Mouse (Mus musculus) heart, postnatal 0 days (tissue): ENCODE data around the gene Stx4a. TPM values are rescaled to one million over a fixed set of nuclear protein-coding genes. Genes with fewer than 3 reads are reported as not detected.
A peak's percentile ranks its signal among the peaks of the same experiment; 100 is the strongest.
"Not testable (repeated sequence)": the region's sequence is repeated elsewhere in the genome, so short reads cannot be mapped to it uniquely, and the experiment has no call there.

Source experiments
- ATAC-seq: fragments of 200-750 bp; cut with Nextera tagmentation; 2 replicates; pipeline ENCODE4 v1.8.0; 2017; ENCODE audit warnings: low read depth, moderate number of reproducible peaks, moderate library complexity; ENCODE audit not compliant: insufficient read depth
- DNase-seq: peaks from one replicate; pipeline ENCODE4 v3.0.0-alpha.2; 2016; ENCODE audit warnings: low spot score
- H3K27ac ChIP-seq: fragments of 300-500 bp; sonication (generic); 2 replicates; pipeline ENCODE4 v1.5.1; 2014; ENCODE audit warnings: low read depth, mild to moderate bottlenecking
- H3K27me3 ChIP-seq: fragments of 300-500 bp; sonication (generic); 2 replicates; pipeline ENCODE4 v1.6.1; 2014; ENCODE audit warnings: low read length, mixed read lengths; ENCODE audit not compliant: control insufficient read depth, insufficient read depth
- H3K36me3 ChIP-seq: fragments of 300-500 bp; sonication (generic); replicated peaks from 2 replicates; pipeline ENCODE4 v1.6.1; 2014; ENCODE audit warnings: low read length, mixed read lengths; ENCODE audit not compliant: control insufficient read depth, insufficient read depth
- H3K4me1 ChIP-seq: fragments of 300-500 bp; sonication (generic); 2 replicates; pipeline ENCODE4 v1.6.1; 2014; ENCODE audit warnings: antibody characterized with exemption; ENCODE audit not compliant: control insufficient read depth, insufficient read depth
- H3K4me2 ChIP-seq: fragments of 300-500 bp; sonication (generic); 2 replicates; pipeline ENCODE4 v1.6.1; 2014; ENCODE audit warnings: low read depth, mild to moderate bottlenecking, low read length, moderate library complexity
- H3K4me3 ChIP-seq: fragments of 300-500 bp; sonication (generic); 2 replicates; pipeline ENCODE4 v1.5.1; 2014; ENCODE audit warnings: low read depth, low read length
- H3K9ac ChIP-seq: fragments of 300-500 bp; sonication (generic); replicated peaks from 2 replicates; pipeline ENCODE4 v1.6.1; 2014; ENCODE audit warnings: low read depth, low read length, mixed read lengths
- H3K9me3 ChIP-seq: fragments of 300-500 bp; sonication (generic); replicated peaks from 2 replicates; pipeline ENCODE4 v1.6.1; 2016; ENCODE audit warnings: low read length; ENCODE audit not compliant: control insufficient read depth
- CTCF ChIP-seq: IDR thresholded peaks from 2 replicates; pipeline ENCODE4 v1.5.1; 2016; ENCODE audit warnings: antibody characterized with exemption, control low read depth, low read depth
- EP300 ChIP-seq: IDR thresholded peaks from 2 replicates; pipeline ENCODE4 v1.6.1; 2016; ENCODE audit warnings: antibody characterized with exemption, low read depth
- WGBS: fragments of 180-500 bp; shearing (Covaris S2); extraction: QIAGEN DNeasy Blood & Tissue Kit; methylation state at CpG from one replicate; pipeline ENCODE4 v1.1.7; 2014; 5-methylcytosine and 5-hydroxymethylcytosine counted together
- polyA plus RNA-seq: library from polyadenylated mRNA; unstranded; fragments of >200 nt; fragmentation: Nextera tagmentation; extraction: Ambion mirVana; gene quantifications from 2 replicates; pipeline ENCODE4 v1.2.1, GENCODE M21; 2015
- total RNA-seq: library from RNA; depleted of rRNA; stranded (reverse); fragments of >200 nt; gene quantifications from 2 replicates; pipeline ENCODE4 v1.2.3, GENCODE M21; 2014; ENCODE audit warnings: low replicate concordance

The Stx4a gene
- total and polyA plus RNA-seq, 2 experiments from 2014 or later, result 14.5 to 46.5 TPM

DNA sequence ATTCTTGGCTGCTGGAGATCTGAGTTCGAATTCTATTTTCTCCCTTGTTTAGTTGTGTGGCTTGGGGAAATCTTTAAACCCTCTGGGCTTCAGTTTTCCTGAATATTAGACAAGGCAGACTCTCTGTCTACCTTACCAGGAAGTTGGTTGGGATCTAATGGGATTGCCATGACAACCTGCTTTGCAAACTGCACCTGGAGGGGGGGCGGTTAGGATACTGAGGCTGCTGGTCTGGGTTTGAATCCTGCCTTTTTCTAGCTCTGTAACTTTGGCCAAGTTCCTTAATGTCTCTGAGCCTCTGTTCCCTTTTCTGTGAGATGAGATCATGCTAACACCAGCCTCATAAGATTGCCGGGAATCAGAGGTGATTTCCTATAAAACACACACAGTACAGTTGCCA is 1.6 kb upstream of the Stx4a start:
- no peaks in the 10 kb centered on the region for H3K9me3 ChIP-seq
- no peak overlapping the region for H3K4me2 ChIP-seq
- no peak overlapping the region for H3K4me3 ChIP-seq
- DNase-seq (no peak), ATAC-seq (no peak)
- no peak for TF ChIP-seq CTCF
- TF ChIP-seq EP300, result no peak
- WGBS, result 77% methylated on average over 3 of the region's 3 CpGs
- no peak overlapping the region for H3K9ac ChIP-seq
- H3K27ac ChIP-seq, result no peak overlapping the region
- H3K4me1 ChIP-seq, result no peaks in the 10 kb centered on the region; the same call in 1 of the 2 replicates
- peaks cover 15% of the 10 kb centered on the region; the same call in 1 of the 2 replicates for H3K27me3 ChIP-seq
- H3K36me3 ChIP-seq, result no peaks in the 10 kb centered on the region

DNA sequence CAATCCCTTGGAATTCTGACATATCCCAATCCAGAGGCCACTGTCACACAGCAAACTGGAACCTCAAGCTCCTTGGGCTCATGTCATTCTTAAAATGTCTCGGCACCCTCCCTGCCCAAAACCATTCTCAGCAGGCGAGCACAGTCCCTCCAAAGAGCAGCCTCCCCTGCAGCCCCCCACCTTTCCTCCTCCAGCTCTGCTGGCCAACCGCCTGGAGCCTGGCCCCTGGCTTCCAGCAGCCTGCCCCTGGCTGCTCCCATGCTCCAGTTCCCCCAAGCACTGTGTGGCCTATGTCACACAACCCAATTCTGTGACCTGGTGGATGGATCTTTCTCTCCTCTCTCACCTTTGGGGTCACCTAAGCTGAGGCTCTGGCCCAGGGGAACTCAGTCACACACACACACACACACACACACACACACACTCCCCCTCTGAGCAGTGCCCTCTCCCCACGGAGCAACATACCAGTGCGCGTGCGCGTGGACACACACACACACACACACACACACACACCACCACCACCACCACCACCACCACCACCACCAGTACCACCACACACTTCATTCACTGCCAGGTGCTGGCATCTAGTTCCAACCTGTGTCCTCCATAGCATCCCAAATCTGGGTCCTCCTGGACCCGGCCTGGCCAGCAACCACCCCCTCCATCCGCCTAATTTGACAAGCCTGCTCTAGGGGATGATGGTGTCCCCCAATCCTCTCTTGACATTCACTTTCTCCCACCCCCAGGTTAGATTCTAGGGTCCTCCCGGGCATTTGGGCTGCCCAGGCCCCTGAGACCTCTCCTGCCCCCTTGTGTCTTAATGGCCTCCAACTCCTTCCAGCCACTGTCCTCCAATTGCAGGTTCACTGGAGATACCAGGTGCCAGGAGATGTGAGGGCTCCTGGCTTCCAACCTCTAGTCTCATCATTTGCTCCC is 590 bp upstream of the Stx4a start:
- Histone ChIP-seq H3K36me3 (no peaks in the 10 kb centered on the region), H3K4me1 (no peaks in the 10 kb centered on the region; the same call in 1 of the 2 replicates), H3K27me3 (peaks cover 15% of the 10 kb centered on the region; the same call in 1 of the 2 replicates), H3K9ac (peak overlapping the region; percentile 46), H3K9me3 (no peaks in the 10 kb centered on the region), H3K27ac (no peak overlapping the region), H3K4me3 (peak overlapping the region; percentile 47), H3K4me2 (peak overlapping the region; percentile 62)
- TF ChIP-seq CTCF, result no peak
- no peak for TF ChIP-seq EP300
- ATAC-seq (no peak), DNase-seq (no peak)
- WGBS, result 75% methylated on average over 11 of the region's 11 CpGs

DNA sequence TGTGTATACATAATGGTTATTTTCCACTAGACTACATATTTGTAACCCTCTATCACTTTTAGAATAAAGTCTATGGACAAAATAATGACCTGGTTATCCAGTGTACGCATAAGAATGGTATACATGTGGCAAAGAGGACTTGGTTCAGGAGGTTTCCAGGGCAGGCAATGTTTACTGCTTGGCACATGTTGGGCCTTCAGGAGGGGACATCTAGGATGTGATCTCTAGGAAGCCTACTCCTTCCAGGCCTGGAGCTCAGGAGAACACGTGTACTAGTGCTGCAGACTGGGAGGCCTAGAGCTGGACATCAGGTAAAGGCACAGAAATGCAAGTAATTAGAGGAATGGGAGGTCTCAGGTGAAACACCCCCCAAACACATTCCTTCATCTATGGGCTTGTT is 11.5 kb downstream of the Stx4a start:
- no peak overlapping the region for H3K4me3 ChIP-seq
- H3K9ac ChIP-seq, result no peak overlapping the region
- no peaks in the 10 kb centered on the region for H3K9me3 ChIP-seq
- ATAC-seq (no peak), DNase-seq (no peak)
- H3K36me3 ChIP-seq, result no peaks in the 10 kb centered on the region
- no peak overlapping the region for H3K4me2 ChIP-seq
- WGBS, result 78% methylated on average over 2 of the region's 2 CpGs
- H3K27me3 ChIP-seq, result no peaks in the 10 kb centered on the region
- no peak overlapping the region for H3K27ac ChIP-seq
- no peaks in the 10 kb centered on the region for H3K4me1 ChIP-seq
- no peak for TF ChIP-seq CTCF
- TF ChIP-seq EP300, result no peak

DNA sequence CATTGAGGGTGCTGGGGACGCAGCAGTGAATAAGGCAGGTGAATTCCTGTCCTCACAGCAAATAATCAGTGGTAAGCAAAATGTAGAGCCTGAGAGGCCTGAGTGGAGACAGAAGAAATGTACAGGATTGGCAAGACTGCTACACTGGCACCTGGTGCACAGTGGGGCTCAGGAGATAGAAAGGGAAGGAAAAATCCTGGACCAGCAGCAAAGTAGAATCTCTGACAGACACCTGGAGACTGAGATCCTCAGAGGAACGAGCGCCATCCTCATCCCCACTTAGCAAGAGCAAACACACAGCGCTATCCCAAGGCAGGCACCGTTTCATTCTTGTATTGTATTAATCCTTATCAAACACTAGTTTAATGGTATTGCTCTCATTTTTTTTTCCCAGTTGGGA is 13.4 kb downstream of the Stx4a start:
- Histone ChIP-seq H3K9ac (no peak overlapping the region), H3K27ac (no peak overlapping the region), H3K9me3 (no peaks in the 10 kb centered on the region), H3K27me3 (no peaks in the 10 kb centered on the region), H3K4me3 (no peak overlapping the region), H3K4me1 (peaks cover 5% of the 10 kb centered on the region), H3K4me2 (no peak overlapping the region), H3K36me3 (no peaks in the 10 kb centered on the region)
- TF ChIP-seq CTCF, result no peak
- TF ChIP-seq EP300, result no peak
- ATAC-seq (no peak), DNase-seq (no peak)
- WGBS, result 85% methylated on average over 5 of the region's 5 CpGs

DNA sequence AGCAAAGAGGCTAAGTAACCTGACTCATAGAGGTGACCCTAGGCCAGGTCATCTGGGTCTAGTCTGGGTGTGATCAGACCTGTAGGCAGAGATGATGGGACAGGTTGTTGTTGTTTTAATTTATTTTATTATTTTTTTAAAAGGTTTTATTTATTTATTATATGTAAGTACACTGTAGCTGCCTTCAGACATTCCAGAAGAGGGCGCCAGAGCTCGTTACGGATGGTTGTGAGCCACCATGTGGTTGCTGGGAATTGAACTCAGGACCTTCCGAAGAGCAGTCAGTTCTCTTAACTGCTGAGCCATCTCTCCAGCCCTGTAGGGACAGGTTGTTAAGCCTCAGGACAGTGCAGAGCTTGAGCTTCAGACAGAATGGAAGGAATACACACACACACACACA is 13.8 kb downstream of the Stx4a start:
- H3K4me2 ChIP-seq, H3K9ac ChIP-seq, H3K36me3 ChIP-seq, H3K9me3 ChIP-seq, ATAC-seq, DNase-seq, H3K4me1 ChIP-seq, H3K27me3 ChIP-seq, H3K27ac ChIP-seq, H3K4me3 ChIP-seq: not testable (repeated sequence)
- 72% methylated on average over 4 of the region's 4 CpGs for WGBS

DNA sequence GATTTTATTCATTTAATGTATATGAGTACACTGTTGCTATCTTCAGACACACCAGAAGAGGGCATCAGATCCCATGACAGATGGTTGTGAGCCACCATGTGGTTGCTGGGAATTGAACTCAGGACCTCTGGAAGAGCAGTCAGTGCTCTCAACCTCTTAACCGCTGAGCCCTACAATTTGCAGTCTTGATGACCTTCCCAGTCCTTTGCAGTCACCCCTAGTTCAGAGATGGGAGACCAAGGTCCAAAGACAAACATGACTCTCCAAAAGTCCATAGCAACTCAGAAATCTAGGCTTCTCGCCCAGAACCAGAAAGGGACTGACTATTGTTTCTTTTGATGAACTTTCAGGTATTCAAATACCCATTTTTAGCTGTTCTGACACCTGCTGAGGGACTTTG is 15.9 kb downstream of the Stx4a start:
- H3K4me3 ChIP-seq, H3K4me1 ChIP-seq, H3K27ac ChIP-seq, H3K27me3 ChIP-seq, H3K9me3 ChIP-seq, DNase-seq, H3K9ac ChIP-seq, ATAC-seq, H3K4me2 ChIP-seq: not testable (repeated sequence)
- peaks cover 18% of the 10 kb centered on the region for H3K36me3 ChIP-seq
- 87% methylated on average over 2 of the region's 2 CpGs for WGBS
